Mouse (Mus musculus) testis, adult 2 months (tissue): Measurements from ENCODE around the gene Fsd1l.

Experiments
- CTCF ChIP-seq: fragments of 200-500 bp; IDR thresholded peaks from 2 replicates; pipeline ENCODE4 v1.5.1; 2012; ENCODE audit warnings: low read depth, mild to moderate bottlenecking, inconsistent platforms, low read length, moderate library complexity; ENCODE audit not compliant: control insufficient read depth, insufficient read depth, insufficient replicate concordance
- POLR2A ChIP-seq: fragments of 200-500 bp; IDR thresholded peaks from 2 replicates; pipeline ENCODE4 v1.6.1; 2012; ENCODE audit warnings: low read depth, mild to moderate bottlenecking, inconsistent platforms, low read length, moderate library complexity; ENCODE audit not compliant: control insufficient read depth

- no peak for TF ChIP-seq POLR2A
- TF ChIP-seq CTCF = no peak
These were observed 16.6 kb upstream of the Fsd1l start for GRCm38 (mm10) chr4:53614576-53615225.
